Mouse (Mus musculus) midbrain, embryonic 10.5 days (tissue): ENCODE measurements around the gene Rrp12. TPM values are rescaled to one million over a fixed set of nuclear protein-coding genes. Genes with fewer than 3 reads are reported as not detected.
A peak's percentile ranks its signal among the peaks of the same experiment; 100 is the strongest.
"Not testable (repeated sequence)": the region's sequence is repeated elsewhere in the genome, so short reads cannot be mapped to it uniquely, and the experiment has no call there.

ENCODE experiments used
- DNase-seq: peaks from one replicate; pipeline ENCODE4 v3.0.0-alpha.2; 2017; ENCODE audit warnings: low spot score
- H3K27ac ChIP-seq: fragments of 300-500 bp; sonication (generic); replicated peaks from 2 replicates; pipeline ENCODE4 v1.5.1; 2016; ENCODE audit warnings: mild to moderate bottlenecking
- H3K27me3 ChIP-seq: fragments of 300-500 bp; sonication (generic); 2 replicates; pipeline ENCODE4 v1.6.1; 2016; ENCODE audit warnings: low read depth, mild to moderate bottlenecking; ENCODE audit not compliant: poor library complexity, severe bottlenecking
- H3K36me3 ChIP-seq: fragments of 300-500 bp; sonication (generic); 2 replicates; pipeline ENCODE4 v1.6.1; 2016; ENCODE audit warnings: mild to moderate bottlenecking, moderate library complexity
- H3K4me1 ChIP-seq: fragments of 300-500 bp; sonication (generic); 2 replicates; pipeline ENCODE4 v1.6.1; 2016
- H3K4me3 ChIP-seq: fragments of 300-500 bp; sonication (generic); 2 replicates; pipeline ENCODE4 v1.5.1; 2016; ENCODE audit warnings: mild to moderate bottlenecking, moderate library complexity
- H3K9me3 ChIP-seq: fragments of 300-500 bp; sonication (generic); replicated peaks from 2 replicates; pipeline ENCODE4 v1.6.1; 2016; ENCODE audit warnings: mild to moderate bottlenecking
- WGBS: fragments of 180-500 bp; shearing (Covaris S2); methylation state at CpG from one replicate; pipeline ENCODE4 v1.1.7; 2016; 5-methylcytosine and 5-hydroxymethylcytosine counted together
- polyA plus RNA-seq: library from polyadenylated mRNA; unstranded; fragments of >200 nt; fragmentation: Nextera tagmentation; extraction: Ambion mirVana; gene quantifications from 2 replicates; pipeline ENCODE4 v1.2.1, GENCODE M21; 2016

The Rrp12 gene
- polyA plus RNA-seq = 34.0 and 35.4 TPM in 2 replicates

DNA sequence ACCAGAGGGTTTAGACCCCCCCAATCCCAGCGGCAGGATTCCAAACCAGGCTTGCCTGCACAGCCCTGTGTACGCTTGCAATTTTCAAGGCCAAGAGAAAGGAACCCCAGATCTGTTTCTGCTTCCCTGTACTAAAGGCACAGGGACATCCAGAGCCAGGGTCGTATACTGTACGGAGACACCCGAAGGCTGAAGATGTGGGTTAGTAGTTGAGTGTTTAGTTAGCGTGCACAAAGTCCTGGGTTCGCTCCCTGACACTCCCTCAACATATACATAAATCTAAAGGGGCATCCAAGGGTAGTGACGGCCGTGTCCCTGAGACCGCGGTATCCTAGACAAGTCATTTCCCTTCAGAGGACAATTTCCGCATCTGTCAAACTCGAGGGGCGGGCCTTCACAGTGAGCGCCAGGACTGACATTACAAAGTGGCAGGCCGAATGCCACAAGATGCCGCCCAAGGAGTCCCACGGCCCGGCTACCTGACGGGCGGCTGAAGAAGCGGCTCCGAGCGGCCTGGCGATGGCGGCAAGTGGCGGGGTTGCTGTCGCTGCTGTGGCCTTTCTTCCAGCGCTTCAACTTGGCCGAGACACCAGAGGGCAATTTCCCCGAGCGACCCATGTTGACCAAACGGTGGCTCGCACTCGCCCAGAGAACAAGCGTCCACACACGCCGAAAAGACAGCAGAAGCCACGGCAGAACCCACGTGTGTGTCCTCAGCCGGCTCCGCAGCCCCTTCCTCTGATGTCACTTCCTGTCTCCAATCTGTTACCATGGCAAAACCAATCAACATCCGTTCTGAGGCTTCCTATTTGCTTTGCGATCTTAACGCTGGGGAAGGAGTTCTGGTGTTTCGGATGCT, at the start of gene Rrp12:
Gene Rrp12 (minus strand): TSS at position 714 of the 859 bp plus-strand sequence.
- H3K27me3 ChIP-seq = no peaks in the 10 kb centered on the region
- H3K27ac ChIP-seq = peak within 1 kb of the TSS; percentile 72
- 1% methylated on average over 46 of the region's 46 CpGs for WGBS
- peak within 1 kb of the TSS; percentile 93 for H3K4me3 ChIP-seq
- peak; percentile 82 for DNase-seq
- H3K4me1 ChIP-seq = peaks cover 22% of the 10 kb centered on the region
- no peaks in the 10 kb centered on the region for H3K9me3 ChIP-seq
- H3K36me3 ChIP-seq = peaks cover 21% of the 10 kb centered on the region

DNA sequence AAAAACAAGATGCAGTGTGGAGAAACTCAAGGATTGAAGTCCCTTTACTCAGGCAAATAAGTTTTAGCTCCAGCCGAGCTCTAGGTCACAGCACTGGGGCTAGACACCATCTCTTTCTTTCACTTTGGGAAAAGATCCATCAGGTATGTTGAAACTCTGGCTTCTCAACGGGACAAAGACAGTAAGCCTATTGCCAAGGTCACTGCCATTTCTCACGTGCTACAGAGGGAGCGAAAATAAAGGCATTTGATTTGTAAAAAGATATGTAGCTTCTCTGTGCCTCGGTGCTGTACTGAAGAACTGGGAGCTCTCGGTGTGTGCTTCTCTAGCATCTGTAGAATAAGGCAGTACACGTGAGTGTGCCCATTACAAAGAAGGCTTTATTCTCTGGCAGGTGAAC, 47.9 kb upstream of the Rrp12 start:
- Histone ChIP-seq H3K4me1 (no peaks in the 10 kb centered on the region), H3K27me3 (no peaks in the 10 kb centered on the region), H3K27ac (no peak overlapping the region), H3K9me3 (peaks cover 4% of the 10 kb centered on the region; the same call in 1 of the 2 replicates), H3K36me3 (peaks cover 97% of the 10 kb centered on the region), H3K4me3 (no peak overlapping the region)
- DNase-seq = no peak
- 89% methylated on average over 7 of the region's 7 CpGs for WGBS

DNA sequence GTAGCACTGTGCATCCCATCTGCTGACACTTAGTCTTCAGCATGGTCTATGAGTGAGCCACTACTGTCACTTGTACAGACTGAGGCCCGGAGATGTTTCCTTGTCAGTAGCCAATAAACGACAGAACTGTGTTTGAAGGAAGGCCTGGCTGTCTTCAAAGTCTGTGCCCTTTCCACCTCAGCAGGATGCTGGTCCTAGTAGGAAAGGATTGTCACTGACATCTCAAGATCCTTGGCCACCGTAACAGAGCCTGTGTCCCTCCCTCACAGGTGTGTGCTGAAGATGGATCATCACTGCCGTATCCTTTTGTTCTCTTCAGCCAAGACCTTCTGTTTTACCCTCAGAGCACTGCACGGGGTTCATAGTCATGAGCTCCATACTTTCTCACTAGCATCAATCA, 42.6 kb upstream of the Rrp12 start:
- no peaks in the 10 kb centered on the region for H3K9me3 ChIP-seq
- DNase-seq = no peak
- H3K27me3 ChIP-seq = no peaks in the 10 kb centered on the region
- 95% methylated on average over 5 of the region's 5 CpGs for WGBS
- H3K4me1 ChIP-seq = peaks cover 13% of the 10 kb centered on the region
- H3K4me3 ChIP-seq = no peak overlapping the region
- H3K27ac ChIP-seq = no peak overlapping the region
- H3K36me3 ChIP-seq = peaks cover 73% of the 10 kb centered on the region

DNA sequence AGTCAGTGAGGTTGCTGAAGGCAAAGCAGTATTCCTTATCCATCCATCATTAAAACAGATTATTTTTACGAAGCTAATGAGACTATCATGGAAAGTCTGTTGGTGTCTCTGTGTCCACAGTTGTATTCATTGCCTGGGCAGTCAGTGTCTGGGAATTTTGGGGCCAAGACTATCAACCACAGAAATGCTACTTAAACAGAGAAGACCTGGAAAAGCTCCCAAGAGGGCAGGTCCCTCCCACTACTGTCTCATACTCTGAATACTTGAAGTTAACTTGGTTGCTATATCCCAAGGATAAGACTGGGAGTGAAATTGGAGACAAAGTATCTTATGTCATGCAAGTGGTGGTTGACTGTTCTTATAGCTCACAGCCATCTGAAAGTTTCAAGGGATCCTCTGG, 39.9 kb upstream of the Rrp12 start:
- H3K36me3 ChIP-seq = peaks cover 52% of the 10 kb centered on the region
- H3K4me3 ChIP-seq = no peak overlapping the region
- no peaks in the 10 kb centered on the region for H3K9me3 ChIP-seq
- H3K4me1 ChIP-seq = peaks cover 24% of the 10 kb centered on the region
- DNase-seq = no peak
- H3K27ac ChIP-seq = no peak overlapping the region
- no peaks in the 10 kb centered on the region for H3K27me3 ChIP-seq
- 92% methylated on average over 1 of the region's 1 CpGs for WGBS

DNA sequence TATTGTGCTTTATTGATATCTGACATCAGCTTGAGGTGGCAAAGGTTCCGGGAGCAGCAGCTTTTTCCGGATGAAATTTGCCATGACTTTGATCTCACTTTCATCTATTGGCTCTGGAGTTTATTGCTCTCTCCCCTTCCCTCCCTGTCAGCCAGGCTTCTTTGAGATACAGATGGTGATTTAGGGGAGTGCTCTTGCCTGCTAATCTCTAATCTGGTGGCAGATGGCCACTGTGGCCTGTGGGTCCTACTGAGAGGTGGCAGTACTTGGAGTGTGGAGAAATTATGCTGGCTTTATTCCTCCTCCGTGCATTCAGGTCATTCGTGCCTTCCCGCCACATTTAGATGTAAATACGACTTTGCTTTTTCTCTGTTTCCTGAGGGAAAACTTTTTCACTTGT, 38.2 kb upstream of the Rrp12 start:
- Histone ChIP-seq H3K27ac (peak overlapping the region; percentile 90), H3K36me3 (peaks cover 49% of the 10 kb centered on the region), H3K4me1 (peaks cover 24% of the 10 kb centered on the region), H3K4me3 (peak overlapping the region; percentile 98), H3K27me3 (no peaks in the 10 kb centered on the region), H3K9me3 (no peaks in the 10 kb centered on the region)
- DNase-seq = no peak
- 38% methylated on average over 6 of the region's 6 CpGs for WGBS

DNA sequence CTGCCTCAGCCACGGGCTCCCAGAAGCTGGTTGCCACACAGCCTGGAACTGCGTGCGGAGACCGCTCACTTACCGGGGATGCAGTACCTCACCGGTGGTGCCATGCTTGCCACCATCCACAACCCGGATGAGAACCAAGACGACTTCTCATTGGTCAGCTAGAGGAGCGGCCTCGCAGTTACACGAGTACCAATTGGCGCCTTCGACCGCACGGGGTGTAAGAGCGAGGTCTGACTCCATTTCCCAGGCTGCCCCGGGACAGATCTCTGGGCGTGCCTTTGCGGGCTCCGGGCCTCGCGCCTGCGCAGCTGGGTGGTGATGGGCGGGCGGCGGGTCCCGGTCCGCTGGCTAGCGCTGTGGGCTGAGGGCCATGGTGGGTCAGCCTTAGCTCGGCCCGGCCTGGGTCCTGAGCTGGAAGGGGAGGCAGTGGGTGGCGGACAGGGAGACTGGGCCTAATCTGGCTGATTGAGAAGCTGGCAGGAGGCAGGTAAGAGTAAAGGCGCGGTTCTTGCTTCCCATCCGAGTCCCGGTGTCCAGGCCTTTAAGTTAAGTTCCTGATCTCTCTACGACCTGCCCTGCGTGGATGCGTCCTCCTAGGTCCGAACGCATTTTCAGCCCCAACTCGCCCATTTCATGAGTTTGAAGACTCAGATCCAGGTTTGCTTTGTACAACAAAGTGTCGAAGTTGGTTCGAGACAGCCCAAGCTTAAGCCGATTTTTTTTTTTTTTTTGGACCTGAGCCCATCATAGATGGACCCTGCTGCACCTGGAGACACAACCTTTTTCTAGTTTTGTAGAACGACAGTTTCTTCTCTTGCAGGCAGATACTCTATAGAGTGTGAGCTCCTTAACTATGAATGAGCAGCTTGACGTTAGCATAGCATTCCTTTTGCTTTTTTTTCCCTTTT, 37.5 kb upstream of the Rrp12 start, which contains the start of the genes Exosc1 and Zdhhc16:
Gene Exosc1 (minus strand): TSS at position 245 of the 908 bp plus-strand sequence.
Gene Zdhhc16 (plus strand): TSS at position 302 of the 908 bp plus-strand sequence.
- Histone ChIP-seq H3K27me3 (no peaks in the 10 kb centered on the region), H3K4me3 (peak within 1 kb of the TSS; percentile 98), H3K9me3 (no peaks in the 10 kb centered on the region), H3K27ac (peak within 1 kb of the TSS; percentile 90), H3K36me3 (peaks cover 51% of the 10 kb centered on the region), H3K4me1 (peaks cover 24% of the 10 kb centered on the region)
- under 1% methylated on average over 47 of the region's 47 CpGs for WGBS
- peak; percentile 98 for DNase-seq

DNA sequence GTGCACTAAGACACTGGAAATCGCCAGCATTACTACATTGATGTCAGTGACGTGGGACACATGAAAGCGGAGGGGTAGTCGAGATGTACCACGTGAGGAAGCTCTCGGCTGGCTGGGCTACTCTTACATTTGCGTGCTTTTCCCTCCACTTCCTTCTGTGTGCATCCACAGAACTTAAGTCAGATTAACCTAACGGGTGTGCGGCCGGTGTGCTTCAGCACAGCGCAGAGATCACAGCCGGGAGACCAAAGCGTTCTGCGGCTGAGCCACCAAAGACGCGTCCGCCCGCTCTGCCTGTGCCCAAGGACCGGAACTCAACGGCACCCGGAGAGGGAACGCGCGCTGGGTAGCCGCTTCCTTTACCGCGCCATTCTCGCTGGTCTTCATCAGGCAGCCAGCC, 36.7 kb upstream of the Rrp12 start:
- H3K27me3 ChIP-seq = no peaks in the 10 kb centered on the region
- H3K4me1 ChIP-seq = peaks cover 24% of the 10 kb centered on the region
- H3K9me3 ChIP-seq = no peaks in the 10 kb centered on the region
- DNase-seq = no peak
- peak overlapping the region; percentile 90 for H3K27ac ChIP-seq
- peaks cover 51% of the 10 kb centered on the region for H3K36me3 ChIP-seq
- WGBS = under 1% methylated on average over 28 of the region's 28 CpGs
- H3K4me3 ChIP-seq = peak overlapping the region; percentile 98

DNA sequence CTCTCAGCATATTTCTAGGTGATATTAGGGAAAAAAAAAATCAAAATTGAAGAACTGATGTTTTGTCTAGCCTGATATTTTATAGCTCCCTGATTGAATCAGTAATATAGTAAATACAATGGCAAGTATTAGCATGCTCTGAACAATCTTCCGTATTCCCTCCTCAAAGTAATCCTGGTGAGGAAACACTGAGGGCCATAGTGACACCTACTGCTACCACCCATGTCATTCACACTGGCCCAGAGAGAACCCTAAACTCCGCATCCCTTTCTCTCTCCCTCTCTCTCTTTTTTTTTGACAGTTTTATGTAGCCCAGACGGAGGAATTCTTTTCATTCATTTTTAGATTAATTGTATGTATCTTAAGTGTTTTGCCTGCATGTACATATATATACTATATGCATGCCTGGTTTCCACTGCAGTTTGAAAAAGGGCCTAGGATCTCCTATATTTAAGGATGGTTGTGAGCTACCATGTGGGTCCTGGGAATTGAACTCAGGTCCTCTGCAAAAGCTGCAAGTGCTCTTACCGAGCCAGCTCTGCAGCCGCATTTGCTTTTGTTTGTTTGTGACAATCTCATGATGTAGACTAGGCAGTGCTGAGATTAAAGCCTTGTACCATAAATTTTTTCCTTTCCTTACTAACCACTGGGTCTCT, 24.6 kb upstream of the Rrp12 start:
- no peaks in the 10 kb centered on the region for H3K27me3 ChIP-seq
- WGBS = 83% methylated on average over 5 of the region's 5 CpGs
- H3K4me1 ChIP-seq = no peaks in the 10 kb centered on the region
- DNase-seq = no peak
- H3K9me3 ChIP-seq = no peaks in the 10 kb centered on the region
- H3K36me3 ChIP-seq = peaks cover 87% of the 10 kb centered on the region
- H3K4me3 ChIP-seq = no peak overlapping the region
- H3K27ac ChIP-seq = no peak overlapping the region

DNA sequence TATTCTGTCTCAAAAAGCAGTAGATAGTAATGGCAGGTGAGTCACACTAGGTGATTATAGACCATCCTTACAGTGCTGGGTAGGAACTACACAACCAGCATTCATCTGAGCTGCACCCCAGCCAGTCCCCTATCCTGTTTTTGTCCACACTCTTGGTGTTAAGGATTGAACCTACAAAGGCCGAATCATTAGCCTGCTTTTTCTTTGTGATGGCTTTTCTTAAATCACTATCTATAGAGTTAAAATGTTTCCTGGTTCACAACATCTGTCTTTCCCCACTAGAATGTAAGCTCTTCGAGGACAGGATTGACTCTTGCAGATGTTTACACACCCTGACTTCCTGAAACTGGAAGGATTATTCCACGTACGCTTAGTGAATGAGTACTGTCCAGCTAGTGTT, 23.5 kb upstream of the Rrp12 start:
- peaks cover 6% of the 10 kb centered on the region for H3K4me1 ChIP-seq
- 80% methylated on average over 4 of the region's 4 CpGs for WGBS
- no peak overlapping the region for H3K27ac ChIP-seq
- H3K27me3 ChIP-seq = no peaks in the 10 kb centered on the region
- no peak overlapping the region for H3K4me3 ChIP-seq
- peaks cover 91% of the 10 kb centered on the region for H3K36me3 ChIP-seq
- H3K9me3 ChIP-seq = no peaks in the 10 kb centered on the region
- DNase-seq = no peak

DNA sequence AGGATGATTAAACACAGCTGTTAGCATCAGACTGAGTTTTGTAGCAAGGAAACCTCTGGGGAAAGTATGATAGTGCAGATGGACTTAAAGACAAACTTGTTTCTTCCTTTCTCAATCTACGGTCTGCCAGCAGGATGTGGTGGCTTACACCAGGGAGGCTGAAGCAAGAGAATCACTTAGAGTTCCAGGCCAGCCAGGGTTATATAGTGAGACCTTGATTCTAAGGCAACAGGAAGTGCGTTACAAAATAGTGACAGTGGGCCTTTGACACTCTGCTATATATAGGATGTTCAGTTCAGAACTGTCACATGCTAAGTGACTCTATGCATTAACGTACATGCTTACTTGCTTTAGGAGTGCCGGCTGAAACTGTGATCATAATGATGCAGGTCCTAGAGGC, 20.9 kb upstream of the Rrp12 start:
- 93% methylated on average over 4 of the region's 4 CpGs for WGBS
- no peaks in the 10 kb centered on the region for H3K27me3 ChIP-seq
- no peak overlapping the region for H3K27ac ChIP-seq
- no peak overlapping the region for H3K4me3 ChIP-seq
- peaks cover 77% of the 10 kb centered on the region for H3K36me3 ChIP-seq
- no peaks in the 10 kb centered on the region for H3K9me3 ChIP-seq
- DNase-seq = no peak
- peaks cover 25% of the 10 kb centered on the region for H3K4me1 ChIP-seq

DNA sequence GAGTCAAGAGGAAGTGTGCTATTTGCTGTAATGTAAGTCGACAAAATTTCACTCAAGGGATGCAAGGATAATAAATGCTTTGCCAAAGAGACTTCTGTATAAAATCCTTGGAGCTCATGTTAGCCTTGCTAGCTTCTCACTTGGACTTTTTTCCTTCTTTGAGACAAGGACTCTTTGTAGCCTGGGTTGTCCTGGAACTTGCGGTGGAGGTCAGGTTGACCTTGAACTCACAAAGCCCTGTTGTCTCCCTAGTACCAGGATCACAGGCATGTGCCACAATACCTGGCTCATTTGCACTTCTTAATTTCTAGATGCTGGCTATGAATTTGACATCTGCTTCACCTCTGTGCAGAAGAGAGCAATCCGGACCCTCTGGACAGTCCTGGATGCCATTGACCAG, 19.3 kb upstream of the Rrp12 start:
- Histone ChIP-seq H3K9me3 (no peaks in the 10 kb centered on the region), H3K27ac (no peak overlapping the region), H3K4me3 (no peak overlapping the region), H3K27me3 (no peaks in the 10 kb centered on the region), H3K4me1 (peaks cover 30% of the 10 kb centered on the region), H3K36me3 (peaks cover 61% of the 10 kb centered on the region)
- WGBS = 89% methylated on average over 3 of the region's 3 CpGs
- no peak for DNase-seq

DNA sequence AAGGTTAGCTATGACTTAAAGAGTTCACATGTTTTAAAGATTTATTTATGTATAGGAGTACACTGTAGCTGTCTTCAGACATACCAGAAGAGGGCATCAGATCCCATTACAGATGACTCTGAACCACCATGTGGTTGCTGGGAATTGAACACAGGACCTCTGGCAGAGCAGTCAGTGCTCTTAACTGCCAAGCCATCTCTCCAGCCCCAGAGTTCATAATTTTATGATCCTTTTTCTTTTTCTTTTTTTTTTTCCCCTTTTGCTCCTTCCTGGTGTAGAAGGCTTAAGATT, 18.6 kb upstream of the Rrp12 start:
- H3K9me3 ChIP-seq, H3K27me3 ChIP-seq, H3K27ac ChIP-seq, DNase-seq: not testable (repeated sequence)
- H3K36me3 ChIP-seq = peaks cover 54% of the 10 kb centered on the region
- H3K4me3 ChIP-seq = peak overlapping the region; percentile 84
- peaks cover 30% of the 10 kb centered on the region for H3K4me1 ChIP-seq
